Comparison of ENCODE assay signal across 9 mouse cellular contexts in genomic region chr2:33640978-33641858, GRCm38 (mm10). TPM values are rescaled to one million over a fixed set of nuclear protein-coding genes. Genes with fewer than 3 reads are reported as not detected.
DNase-seq lines count a peak whose midpoint lies in the region; ATAC-seq and TF ChIP-seq lines count a peak whose summit lies in the region.
"Had no signal": no experiment of that assay in that cellular context is flagged by ENCODE, and none has a peak within 500 bp of the region (broad histone marks: within the 10 kb centered on the region; RNA-seq: fewer than 3 reads in every experiment).

No protein-coding gene starts in this region.

- H3K4me1 ChIP-seq in intestine, embryonic 16.5 days (ENCODE audit: control insufficient read depth, insufficient read depth, low read length), result peaks cover 25% of the 10 kb centered on the region
- H3K4me1 ChIP-seq in liver, postnatal 0 days (ENCODE audit: insufficient read depth), result peaks cover 4% of the 10 kb centered on the region
- peaks cover 21% of the 10 kb centered on the region for H3K4me1 ChIP-seq in stomach, embryonic 16.5 days (ENCODE audit: control insufficient read depth, insufficient read depth, low read length)

- no peaks in the 10 kb centered on the region for H3K36me3 ChIP-seq in intestine, embryonic 16.5 days (ENCODE audit: control insufficient read depth, insufficient read depth, low read length)
- H3K36me3 ChIP-seq in liver, postnatal 0 days (replicated peaks; ENCODE audit: insufficient read depth, low read length), result no peaks in the 10 kb centered on the region
- H3K36me3 ChIP-seq in stomach, embryonic 16.5 days (ENCODE audit: control insufficient read depth, insufficient read depth, low read length), result no peaks in the 10 kb centered on the region

- H3K9me3 ChIP-seq in intestine, embryonic 16.5 days (ENCODE audit: control insufficient read depth, low read length), result no peaks in the 10 kb centered on the region
- no peaks in the 10 kb centered on the region for H3K9me3 ChIP-seq in liver, postnatal 0 days (ENCODE audit: low read length)
- H3K9me3 ChIP-seq in stomach, embryonic 16.5 days (replicated peaks; ENCODE audit: control insufficient read depth, low read length), result no peaks in the 10 kb centered on the region

- H3K4me2 ChIP-seq in intestine, embryonic 16.5 days (ENCODE audit: low read depth, low read length), result peak overlapping the region; percentile 88
- H3K4me2 ChIP-seq in liver, postnatal 0 days (ENCODE audit: low read depth, low read length), result peak overlapping the region; percentile 64
- H3K4me2 ChIP-seq in stomach, embryonic 16.5 days (ENCODE audit: low read depth, low read length), result peak overlapping the region; percentile 72

- peak overlapping the region; percentile 47 for H3K4me3 ChIP-seq in intestine, embryonic 16.5 days (ENCODE audit: low read length)
- H3K4me3 ChIP-seq in liver, postnatal 0 days (ENCODE audit: low read depth, low read length), result peak overlapping the region; percentile 29
- peak overlapping the region; percentile 47 for H3K4me3 ChIP-seq in stomach, embryonic 16.5 days (replicated peaks; ENCODE audit: low read length)

- no peak for TF ChIP-seq CTCF in liver, postnatal 0 days (IDR thresholded peaks at IDR 0.05; ENCODE audit: low read depth)

- no peak for TF ChIP-seq EP300 in liver, postnatal 0 days (IDR thresholded peaks at IDR 0.05; ENCODE audit: low read depth)

- peak; percentile 19; the same call in 1 of the 2 replicates for ATAC-seq in intestine, embryonic 16.5 days
- ATAC-seq in liver, postnatal 0 days, result peak; percentile 72
- ATAC-seq in stomach, embryonic 16.5 days (ENCODE audit: insufficient read depth, low FRiP score), result no peak

- H3K27me3 ChIP-seq in intestine, embryonic 16.5 days (replicated peaks; ENCODE audit: control insufficient read depth, insufficient read depth, low read length), result peaks cover 86% of the 10 kb centered on the region
- H3K27me3 ChIP-seq in liver, postnatal 0 days (ENCODE audit: insufficient read depth, low read length), result peaks cover 94% of the 10 kb centered on the region
- peaks cover 95% of the 10 kb centered on the region for H3K27me3 ChIP-seq in stomach, embryonic 16.5 days (ENCODE audit: control insufficient read depth, insufficient read depth, low read length)

- peak overlapping the region; percentile 33; the same call in 1 of the 2 replicates for H3K9ac ChIP-seq in intestine, embryonic 16.5 days (ENCODE audit: low read depth, low read length)
- H3K9ac ChIP-seq in liver, postnatal 0 days (replicated peaks), result no peak overlapping the region
- H3K9ac ChIP-seq in stomach, embryonic 16.5 days (ENCODE audit: low read length), result no peak overlapping the region

- H3K27ac ChIP-seq in intestine, embryonic 16.5 days (ENCODE audit: low read length), result no peak overlapping the region
- no peak overlapping the region for H3K27ac ChIP-seq in liver, postnatal 0 days (ENCODE audit: low read depth)
- H3K27ac ChIP-seq in stomach, embryonic 16.5 days (ENCODE audit: low read length), result no peak overlapping the region
- H3K27ac ChIP-seq: macrophage had no signal

- DNase-seq in ovary, postnatal 36 days (ENCODE audit: low spot score), result peak; percentile 52
- no peak for DNase-seq in ovary, postnatal 14 days (ENCODE audit: low spot score)
- DNase-seq in gastrocnemius, adult 8-10 months (ENCODE audit: low spot score in 2 of 2), result peak; percentile 20 to 51
- DNase-seq in liver, postnatal 0 days, result peak; percentile 54
- no peak for DNase-seq in frontal cortex, postnatal 36 days (ENCODE audit: low spot score in 2 of 2)
- DNase-seq in frontal cortex, postnatal 25 days (ENCODE audit: low spot score in 2 of 2), result no peak

- WGBS in intestine, embryonic 16.5 days, result 1% methylated on average over 40 of the region's 56 CpGs
- WGBS in liver, postnatal 0 days (ENCODE audit: insufficient replicate concordance), result 1% methylated on average over 49 of the region's 56 CpGs
- WGBS in stomach, embryonic 16.5 days, result under 1% methylated on average over 44 of the region's 56 CpGs

RNA-seq across cellular contexts. Expression of gene Lmx1b, which starts 0.9 kb away (rescaled TPM):
- total RNA-seq in gastrocnemius, adult 8-10 months (2022), result under 1 TPM in 3 of 4 experiments, not detected in 1; 0.07 to 0.24 (median 0.19) TPM
- 0.04 TPM in 1 of 2 replicates, not detected in the other for polyA plus RNA-seq in intestine, embryonic 16.5 days (2015; fragmentation: Nextera tagmentation; extraction: Ambion mirVana)
- not detected in 2 replicates for polyA plus RNA-seq in liver, postnatal 0 days (2015; fragmentation: Nextera tagmentation; extraction: Ambion mirVana)
- not detected in 2 replicates for polyA plus RNA-seq in stomach, embryonic 16.5 days (2015; fragmentation: Nextera tagmentation; extraction: Ambion mirVana)
- polyA plus RNA-seq: macrophage had no signal

Comparison
In these comparisons a context has a peak if more than half of its experiments do, and no peak if none do; other contexts are left out.
1. DNase-seq: peak in ovary, postnatal 36 days (single experiment), gastrocnemius, adult 8-10 months (2 of 2) and liver, postnatal 0 days (single experiment); none in ovary, postnatal 14 days (single experiment), frontal cortex, postnatal 36 days (0 of 2) and frontal cortex, postnatal 25 days (0 of 2).
2. Peak in every context shown above with its lines, with median percentiles within 50 percentile points of each other: H3K4me2 ChIP-seq and H3K4me3 ChIP-seq.